Mouse (Mus musculus) A20 (cell line): ENCODE measurements around the gene Narf.

Source experiments
- DNase-seq: peaks from one replicate; pipeline ENCODE4 v3.0.0-alpha.2; 2011; ENCODE audit warnings: low read depth, low spot score

The Narf gene

GRCm38 (mm10) chr11:121236564-121237344, at the start of gene Narf:
Narf (plus strand) TSS chr11:121237253.
- DNase-seq, result peak; percentile 100

GRCm38 (mm10) chr11:121189681-121190080, 47.4 kb upstream of the Narf start:
- DNase-seq, result no peak

- no peak for DNase-seq
Observed at GRCm38 (mm10) chr11:121192742-121193141, 44.3 kb upstream of the Narf start.

- no peak for DNase-seq
Observed at GRCm38 (mm10) chr11:121193415-121193814, 43.6 kb upstream of the Narf start.

GRCm38 (mm10) chr11:121198622-121199021, 38.4 kb upstream of the Narf start:
- DNase-seq, result no peak

- DNase-seq, result no peak
Observed at GRCm38 (mm10) chr11:121199851-121200250, 37.2 kb upstream of the Narf start.

GRCm38 (mm10) chr11:121200781-121201180, 36.3 kb upstream of the Narf start:
- DNase-seq, result no peak

- DNase-seq, result peak; percentile 77
Observed at GRCm38 (mm10) chr11:121201436-121202198, 35.4 kb upstream of the Narf start.

GRCm38 (mm10) chr11:121203859-121204160, 33.2 kb upstream of the Narf start:
- DNase-seq, result no peak

GRCm38 (mm10) chr11:121204161-121205006, 32.7 kb upstream of the Narf start, which contains the start of the genes Hexdc and Ogfod3:
Hexdc (plus strand) TSS chr11:121204433.
Ogfod3 (minus strand) TSS chr11:121204711.
- DNase-seq, result peak; percentile 99

- no peak for DNase-seq
Observed at GRCm38 (mm10) chr11:121216831-121217230, 20.2 kb upstream of the Narf start.

GRCm38 (mm10) chr11:121219776-121220175, 17.3 kb upstream of the Narf start:
- no peak for DNase-seq

- DNase-seq, result no peak
Observed at GRCm38 (mm10) chr11:121220771-121221170, 16.3 kb upstream of the Narf start.

- no peak for DNase-seq
Observed at GRCm38 (mm10) chr11:121221321-121222010, 15.6 kb upstream of the Narf start.

- peak; percentile 92 for DNase-seq
Observed at GRCm38 (mm10) chr11:121228129-121229017, 8.7 kb upstream of the Narf start.

- DNase-seq, result peak; percentile 96
Observed at GRCm38 (mm10) chr11:121229018-121229439, 8.0 kb upstream of the Narf start, which contains the start of gene Cybc1. Cybc1 (minus strand) TSS chr11:121229322.

GRCm38 (mm10) chr11:121231191-121231590, 5.9 kb upstream of the Narf start:
- DNase-seq, result peak; percentile 79

GRCm38 (mm10) chr11:121231628-121232291, 5.3 kb upstream of the Narf start:
- peak; percentile 46 for DNase-seq

GRCm38 (mm10) chr11:121232706-121233105, 4.3 kb upstream of the Narf start:
- DNase-seq, result peak; percentile 72
